8 mouse cellular contexts compared by ENCODE assay signal in the genomic region with DNA sequence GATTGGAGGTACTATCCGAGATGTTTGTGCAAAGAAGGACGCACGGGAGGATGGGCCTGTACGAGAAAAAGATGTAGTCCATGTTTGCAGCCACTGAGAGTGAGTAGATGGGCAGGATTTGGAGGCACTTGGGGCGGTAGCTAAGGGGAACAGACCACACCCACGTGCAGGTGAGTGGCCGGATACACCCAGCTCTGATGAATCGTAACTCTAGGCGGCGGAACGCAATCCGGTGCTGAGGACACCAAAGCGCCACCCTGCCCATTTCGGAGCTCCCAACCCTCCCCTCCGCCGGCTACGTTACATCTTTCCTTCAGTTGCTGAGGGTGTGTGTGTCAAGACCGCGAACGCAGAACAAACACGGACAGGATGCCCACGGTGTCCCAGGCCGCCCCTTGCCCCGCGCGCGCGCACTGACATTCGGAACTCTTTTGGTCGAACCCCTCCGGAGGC. TPM values are rescaled to one million over a fixed set of nuclear protein-coding genes. Genes with fewer than 3 reads are reported as not detected.
DNase-seq lines count a peak whose midpoint lies in the region; ATAC-seq lines count a peak whose summit lies in the region.

No protein-coding gene starts in this region.

- peaks cover 17% of the 10 kb centered on the region for H3K4me1 ChIP-seq in forebrain, embryonic 16.5 days (replicated peaks; ENCODE audit: control insufficient read depth, insufficient read depth, low read length)
- H3K4me1 ChIP-seq in liver, embryonic 12.5 days: peaks cover 18% of the 10 kb centered on the region

- no peak overlapping the region for H3K27ac ChIP-seq in forebrain, embryonic 16.5 days (ENCODE audit: low read length)
- no peak overlapping the region for H3K27ac ChIP-seq in liver, embryonic 12.5 days

- no peaks in the 10 kb centered on the region for H3K9me3 ChIP-seq in forebrain, embryonic 16.5 days (ENCODE audit: control insufficient read depth, low read length)
- H3K9me3 ChIP-seq in liver, embryonic 12.5 days (replicated peaks): no peaks in the 10 kb centered on the region

- peaks cover 13% of the 10 kb centered on the region for H3K27me3 ChIP-seq in forebrain, embryonic 16.5 days (replicated peaks; ENCODE audit: control insufficient read depth, insufficient read depth, low read length)
- H3K27me3 ChIP-seq in liver, embryonic 12.5 days (replicated peaks): peaks cover 70% of the 10 kb centered on the region

- peak; percentile 10 for DNase-seq in left cerebral cortex, postnatal 4 days
- DNase-seq in left cerebral cortex, postnatal 25 days (ENCODE audit: low spot score in 2 of 2): no peak
- peak; percentile 68 for DNase-seq in ZHBTc4 (ENCODE audit: low read depth, low spot score)
- DNase-seq in naive thymus-derived CD4-positive, alpha-beta T cell, adult 2 months (ENCODE audit: low read depth): peak; percentile 30
- DNase-seq in gastrocnemius, adult 8-10 months (ENCODE audit: low spot score in 2 of 2): no peak
- no peak for DNase-seq in right cerebral cortex, postnatal 36 days (ENCODE audit: low spot score in 2 of 2)

- H3K36me3 ChIP-seq in forebrain, embryonic 16.5 days (ENCODE audit: control insufficient read depth, insufficient read depth): no peaks in the 10 kb centered on the region
- no peaks in the 10 kb centered on the region for H3K36me3 ChIP-seq in liver, embryonic 12.5 days

- H3K4me3 ChIP-seq in forebrain, embryonic 16.5 days (replicated peaks; ENCODE audit: low read length): peak overlapping the region; percentile 57
- H3K4me3 ChIP-seq in liver, embryonic 12.5 days: peak overlapping the region; percentile 59

- no peak; the same call in none of the 2 replicates for ATAC-seq in forebrain, embryonic 16.5 days
- 0 out of 2 replicates have a peak, but pooled peaks have one; percentile 1 for ATAC-seq in liver, embryonic 12.5 days

- peak overlapping the region; percentile 59 for H3K9ac ChIP-seq in forebrain, embryonic 16.5 days (replicated peaks; ENCODE audit: low read depth, low read length)
- peak overlapping the region; percentile 24; the same call in 1 of the 2 replicates for H3K9ac ChIP-seq in liver, embryonic 12.5 days

- peak overlapping the region; percentile 100 for H3K4me2 ChIP-seq in forebrain, embryonic 16.5 days (ENCODE audit: low read length)
- H3K4me2 ChIP-seq in liver, embryonic 12.5 days: peak overlapping the region; percentile 90

- under 1% methylated on average over 31 of the region's 31 CpGs for whole genome bisulfite sequencing in forebrain, embryonic 16.5 days
- WGBS in liver, embryonic 12.5 days (ENCODE audit: insufficient replicate concordance): 3% methylated on average over 31 of the region's 31 CpGs

- intact Hi-C loops in left cerebral cortex, postnatal 4 days (cut with DNase I): no loop called here
- intact Hi-C loops in left cerebral cortex, postnatal 25 days (cut with DNase I): no loop called here

RNA-seq across cellular contexts. Expression of a gene that starts 0.6 kb away (rescaled TPM):
- total RNA-seq in left cerebral cortex, postnatal 4 days (2021): under 1 TPM; 0.34 to 0.83 TPM
- 1 to 10 TPM; 1.8 to 1.9 TPM for total RNA-seq in left cerebral cortex, postnatal 25 days (2021)
- 0.86 and 1.8 TPM in 2 replicates for polyA plus RNA-seq in forebrain, embryonic 16.5 days (2015; fragmentation: Nextera tagmentation; extraction: Ambion mirVana)
- 0.05 TPM in 1 of 2 replicates, not detected in the other for polyA plus RNA-seq in liver, embryonic 12.5 days (2016; fragmentation: Nextera tagmentation; extraction: Ambion mirVana)
- under 1 TPM in 2 of 4 experiments, not detected in 2; 0.18 to 0.43 TPM for total RNA-seq in gastrocnemius, adult 8-10 months (2022)

RNA-seq across cellular contexts. Expression of a gene that starts 29.3 kb away (rescaled TPM):
- total RNA-seq in left cerebral cortex, postnatal 4 days (2021): 10 to 100 TPM; 48.3 to 48.7 TPM
- total RNA-seq in left cerebral cortex, postnatal 25 days (2021): 10 to 100 TPM; 39.4 to 42.8 TPM
- polyA plus RNA-seq in forebrain, embryonic 16.5 days (2015; fragmentation: Nextera tagmentation; extraction: Ambion mirVana): 117 and 124 TPM in 2 replicates
- polyA plus RNA-seq in liver, embryonic 12.5 days (2016; fragmentation: Nextera tagmentation; extraction: Ambion mirVana): 69.9 and 75.2 TPM in 2 replicates
- 10 to 100 TPM; 12.0 to 14.5 (median 13.3) TPM for total RNA-seq in gastrocnemius, adult 8-10 months (2022)

RNA-seq across cellular contexts. Expression of a gene that starts 32.3 kb away (rescaled TPM):
- 10 to 100 TPM; 56.3 to 68.9 TPM for total RNA-seq in left cerebral cortex, postnatal 4 days (2021)
- 100 to 1,000 TPM in 1 of 2 experiments, 10 to 100 TPM in 1; 97.3 to 108 TPM for total RNA-seq in left cerebral cortex, postnatal 25 days (2021)
- 57.1 and 62.3 TPM in 2 replicates for polyA plus RNA-seq in forebrain, embryonic 16.5 days (2015; fragmentation: Nextera tagmentation; extraction: Ambion mirVana)
- polyA plus RNA-seq in liver, embryonic 12.5 days (2016; fragmentation: Nextera tagmentation; extraction: Ambion mirVana): 46.1 and 48.7 TPM in 2 replicates
- 100 to 1,000 TPM; 120 to 153 (median 133) TPM for total RNA-seq in gastrocnemius, adult 8-10 months (2022)

RNA-seq across cellular contexts. Expression of a gene that starts 54.1 kb away (rescaled TPM):
- total RNA-seq in left cerebral cortex, postnatal 4 days (2021): 10 to 100 TPM; 29.0 to 34.9 TPM
- total RNA-seq in left cerebral cortex, postnatal 25 days (2021): 100 to 1,000 TPM; 174 to 190 TPM
- polyA plus RNA-seq in forebrain, embryonic 16.5 days (2015; fragmentation: Nextera tagmentation; extraction: Ambion mirVana): 8.4 and 11.3 TPM in 2 replicates
- polyA plus RNA-seq in liver, embryonic 12.5 days (2016; fragmentation: Nextera tagmentation; extraction: Ambion mirVana): 1.6 and 1.7 TPM in 2 replicates
- 1 to 10 TPM; 1.8 to 3.0 (median 2.4) TPM for total RNA-seq in gastrocnemius, adult 8-10 months (2022)

Comparison
In these comparisons a context has a peak if more than half of its experiments do, and no peak if none do; other contexts are left out.
1. DNase-seq: peak in left cerebral cortex, postnatal 4 days (single experiment), ZHBTc4 (single experiment) and naive thymus-derived CD4-positive, alpha-beta T cell, adult 2 months (single experiment); none in left cerebral cortex, postnatal 25 days (0 of 2), gastrocnemius, adult 8-10 months (0 of 2) and right cerebral cortex, postnatal 36 days (0 of 2).